Mouse (Mus musculus): Measurements from ENCODE around the gene Kif19a. TPM values are rescaled to one million over a fixed set of nuclear protein-coding genes. Genes with fewer than 3 reads are reported as not detected.

Kif19a gene
- polyA plus RNA-seq, 1 experiment from 2014 or later: 0.16 TPM

DNA sequence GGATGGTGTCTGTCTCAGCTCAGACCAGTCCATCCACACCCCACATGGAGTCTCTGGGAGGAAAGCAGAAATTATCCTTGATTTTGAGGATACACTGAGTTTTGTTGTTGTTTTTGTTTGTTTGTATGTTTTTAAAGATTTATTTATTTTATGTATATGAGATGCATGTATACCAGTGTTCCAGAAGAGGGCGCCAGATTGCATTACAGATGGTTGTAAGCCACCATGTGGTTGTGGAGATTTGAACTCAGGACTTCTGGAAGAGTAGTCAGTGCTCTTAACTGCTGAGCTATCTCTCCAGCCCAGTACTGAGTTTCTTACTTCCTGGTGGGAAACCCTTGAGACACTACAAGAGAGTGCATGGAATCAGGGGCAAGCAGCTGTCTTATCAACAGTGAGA lies 44.2 kb downstream of the Kif19a start:
- H3K36me3 ChIP-seq (ENCODE audit: control insufficient read depth, insufficient read depth): no peaks in the 10 kb centered on the region
- no peak for ATAC-seq (replicated peaks; ENCODE audit: extremely low read depth, insufficient read depth, low FRiP score)
- no peak overlapping the region for H3K27ac ChIP-seq (ENCODE audit: low read length)
- H3K9ac ChIP-seq (ENCODE audit: low read length): no peak overlapping the region
- peaks cover 3% of the 10 kb centered on the region; the same call in 1 of the 2 replicates for H3K4me1 ChIP-seq (ENCODE audit: control insufficient read depth, insufficient read depth, low read length)
- no peak overlapping the region for H3K4me2 ChIP-seq (ENCODE audit: low read depth, low read length)
- 84% methylated on average over 1 of the region's 1 CpGs for WGBS
- H3K4me3 ChIP-seq (ENCODE audit: low read length): no peak overlapping the region
- no peaks in the 10 kb centered on the region for H3K9me3 ChIP-seq (replicated peaks; ENCODE audit: control insufficient read depth, low read length)
- no peaks in the 10 kb centered on the region for H3K27me3 ChIP-seq (ENCODE audit: control insufficient read depth, insufficient read depth, low read length)

DNA sequence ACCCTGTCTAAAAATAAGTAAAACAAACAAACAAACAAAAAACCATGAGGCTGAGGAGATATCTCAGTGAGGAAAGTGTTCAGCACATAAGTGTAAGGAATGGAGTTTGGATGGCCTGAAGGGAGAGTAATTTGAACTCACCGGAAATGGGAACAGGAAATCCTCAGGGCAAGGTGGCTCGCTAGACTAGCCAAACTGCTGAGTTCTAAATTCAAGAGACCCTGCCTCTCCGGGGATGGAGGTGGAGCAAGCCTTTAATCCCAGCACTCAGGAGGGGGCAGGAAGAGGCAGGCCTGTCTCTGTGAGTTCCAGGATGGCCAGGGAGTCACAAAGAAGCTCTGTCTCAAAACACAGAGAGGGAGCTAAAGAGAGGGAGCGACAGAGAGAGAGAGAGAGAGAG lies 45.2 kb downstream of the Kif19a start:
- WGBS: 26% methylated on average over 4 of the region's 4 CpGs
- H3K27ac ChIP-seq (ENCODE audit: low read length): no peak overlapping the region
- no peaks in the 10 kb centered on the region for H3K9me3 ChIP-seq (replicated peaks; ENCODE audit: control insufficient read depth, low read length)

DNA sequence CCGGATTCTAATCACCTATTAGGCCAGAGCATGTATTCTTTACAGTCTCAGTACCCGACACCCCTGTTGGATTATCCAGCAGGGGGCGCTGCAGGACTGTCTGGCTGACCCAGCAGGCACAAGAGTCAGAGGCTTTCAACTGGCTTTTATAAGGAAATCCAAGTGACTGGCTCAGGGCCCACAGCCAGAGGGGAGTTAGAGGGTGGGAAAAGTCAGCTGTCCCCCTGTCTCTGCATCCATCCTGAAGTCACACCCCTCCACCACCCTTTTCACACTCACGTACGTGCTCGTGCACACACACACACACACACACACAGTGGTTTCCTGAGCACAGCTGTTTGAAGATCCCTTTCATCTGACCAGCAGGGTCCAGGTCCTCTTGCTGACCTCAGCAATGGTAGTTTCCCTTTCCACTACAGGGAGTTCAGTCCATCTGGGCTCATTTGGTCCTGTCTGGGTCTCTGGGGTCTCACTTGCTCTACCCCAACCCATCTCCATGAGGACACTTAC lies 47.6 kb downstream of the Kif19a start:
- Histone ChIP-seq H3K9ac (ENCODE audit: low read length) (no peak overlapping the region), H3K4me2 (ENCODE audit: low read depth, low read length) (no peak overlapping the region), H3K9me3 (replicated peaks; ENCODE audit: control insufficient read depth, low read length) (no peaks in the 10 kb centered on the region), H3K27me3 (ENCODE audit: control insufficient read depth, insufficient read depth, low read length) (no peaks in the 10 kb centered on the region), H3K4me3 (ENCODE audit: low read length) (no peak overlapping the region), H3K27ac (ENCODE audit: low read length) (no peak overlapping the region), H3K4me1 (ENCODE audit: control insufficient read depth, insufficient read depth, low read length) (peaks cover 11% of the 10 kb centered on the region), H3K36me3 (ENCODE audit: control insufficient read depth, insufficient read depth) (no peaks in the 10 kb centered on the region)
- 9% methylated on average over 6 of the region's 6 CpGs for WGBS
- peak; percentile 33; the same call in 1 of the 2 replicates for ATAC-seq (replicated peaks; ENCODE audit: extremely low read depth, insufficient read depth, low FRiP score)

More for the DNA sequence above, 45.2 kb downstream of the Kif19a start:
- ATAC-seq (replicated peaks; ENCODE audit: extremely low read depth, insufficient read depth, low FRiP score): no peak
- no peak overlapping the region for H3K9ac ChIP-seq (ENCODE audit: low read length)
- H3K36me3 ChIP-seq (ENCODE audit: control insufficient read depth, insufficient read depth): no peaks in the 10 kb centered on the region
- no peak overlapping the region for H3K4me3 ChIP-seq (ENCODE audit: low read length)
- H3K4me1 ChIP-seq (ENCODE audit: control insufficient read depth, insufficient read depth, low read length): peaks cover 11% of the 10 kb centered on the region
- no peaks in the 10 kb centered on the region for H3K27me3 ChIP-seq (ENCODE audit: control insufficient read depth, insufficient read depth, low read length)
- no peak overlapping the region for H3K4me2 ChIP-seq (ENCODE audit: low read depth, low read length)

DNA sequence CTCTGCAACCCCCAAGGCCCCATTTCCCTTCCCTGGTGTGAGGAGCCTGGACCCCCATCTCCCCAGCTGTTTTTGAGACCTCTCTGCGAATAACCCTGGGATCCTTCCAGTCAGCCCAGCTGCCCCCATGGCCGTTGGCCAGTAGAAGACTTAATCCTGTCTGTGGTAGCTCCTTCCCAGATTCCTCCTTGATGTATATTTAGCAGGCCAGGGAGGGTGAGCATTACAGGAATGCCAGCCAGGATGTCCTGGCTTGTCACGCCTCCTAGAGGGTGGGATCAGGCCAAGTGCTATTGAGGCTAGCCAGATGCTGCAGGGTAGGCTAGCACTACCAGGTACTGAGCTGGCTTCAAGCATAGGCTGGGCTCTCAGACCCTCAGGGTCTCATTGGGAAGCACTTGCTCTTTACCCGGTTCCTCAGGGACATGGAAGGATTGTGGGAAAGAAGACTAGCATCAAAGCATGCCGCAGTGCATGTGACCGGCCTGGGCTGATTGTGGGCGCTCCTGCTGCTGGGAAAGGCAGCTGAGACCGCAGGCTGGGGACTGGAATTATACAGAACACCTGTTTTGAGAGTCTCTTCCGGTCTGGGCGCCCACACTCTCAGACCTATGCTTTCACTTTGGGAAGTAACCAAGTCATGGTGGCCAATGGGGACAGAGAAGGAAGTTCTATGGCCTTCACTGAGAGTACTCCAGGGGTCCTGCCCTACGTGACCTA lies 49.8 kb downstream of the Kif19a start:
- H3K4me1 ChIP-seq (ENCODE audit: control insufficient read depth, insufficient read depth, low read length): peaks cover 11% of the 10 kb centered on the region
- no peaks in the 10 kb centered on the region for H3K27me3 ChIP-seq (ENCODE audit: control insufficient read depth, insufficient read depth, low read length)
- no peaks in the 10 kb centered on the region for H3K36me3 ChIP-seq (ENCODE audit: control insufficient read depth, insufficient read depth)
- no peak overlapping the region for H3K4me3 ChIP-seq (ENCODE audit: low read length)
- peak; percentile 67; the same call in 1 of the 2 replicates for ATAC-seq (replicated peaks; ENCODE audit: extremely low read depth, insufficient read depth, low FRiP score)
- H3K27ac ChIP-seq (ENCODE audit: low read length): peak overlapping the region; percentile 32
- no peak overlapping the region for H3K4me2 ChIP-seq (ENCODE audit: low read depth, low read length)
- H3K9ac ChIP-seq (ENCODE audit: low read length): no peak overlapping the region
- H3K9me3 ChIP-seq (replicated peaks; ENCODE audit: control insufficient read depth, low read length): no peaks in the 10 kb centered on the region
- 47% methylated on average over 11 of the region's 11 CpGs for WGBS

DNA sequence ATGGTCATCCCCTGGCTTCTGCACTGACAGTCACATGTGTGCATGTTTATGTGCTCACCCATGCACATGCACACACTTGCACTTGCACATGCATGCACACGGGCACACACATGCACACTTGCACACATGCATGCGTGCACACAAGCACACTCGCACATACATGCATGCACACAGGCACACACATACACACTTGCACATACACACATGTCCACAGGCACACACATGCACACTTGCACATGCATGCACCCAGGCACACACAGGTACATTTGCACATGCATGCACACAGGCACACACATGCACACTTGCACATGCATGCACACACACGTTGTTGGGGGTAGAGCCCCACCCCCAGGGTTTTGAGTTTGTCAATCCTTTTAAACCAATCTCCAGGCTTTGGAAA lies 51.7 kb downstream of the Kif19a start:
- H3K9me3 ChIP-seq (replicated peaks; ENCODE audit: control insufficient read depth, low read length): no peaks in the 10 kb centered on the region
- 85% methylated on average over 4 of the region's 4 CpGs for WGBS
- no peak for ATAC-seq (replicated peaks; ENCODE audit: extremely low read depth, insufficient read depth, low FRiP score)

DNA sequence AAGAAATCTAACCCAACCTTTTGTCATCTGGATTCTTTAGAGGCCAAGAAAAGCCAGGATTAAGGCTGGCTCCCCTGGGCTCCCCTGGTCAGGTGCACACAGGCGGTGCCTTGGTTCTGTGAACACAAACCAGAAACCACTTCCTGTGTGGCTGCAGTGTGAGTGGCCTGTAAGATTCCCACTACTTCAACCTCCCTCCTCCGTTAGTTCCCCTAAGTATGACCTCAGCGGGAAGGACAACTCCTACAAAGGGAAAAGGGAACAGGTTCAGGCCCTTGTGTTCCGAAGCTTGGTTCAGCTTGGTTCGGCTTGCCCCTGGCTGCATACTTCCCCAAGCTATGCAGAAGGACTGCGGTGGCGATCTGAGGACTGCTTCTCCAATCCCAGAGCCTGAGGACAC lies 53.0 kb downstream of the Kif19a start:
- no peak for ATAC-seq (replicated peaks; ENCODE audit: extremely low read depth, insufficient read depth, low FRiP score)

More for the DNA sequence above, 51.7 kb downstream of the Kif19a start:
- Histone ChIP-seq H3K4me1 (ENCODE audit: control insufficient read depth, insufficient read depth, low read length) (peaks cover 11% of the 10 kb centered on the region), H3K27me3 (ENCODE audit: control insufficient read depth, insufficient read depth, low read length) (no peaks in the 10 kb centered on the region), H3K9ac (ENCODE audit: low read length) (no peak overlapping the region), H3K4me3 (ENCODE audit: low read length) (no peak overlapping the region), H3K4me2 (ENCODE audit: low read depth, low read length) (no peak overlapping the region), H3K27ac (ENCODE audit: low read length) (no peak overlapping the region), H3K36me3 (ENCODE audit: control insufficient read depth, insufficient read depth) (no peaks in the 10 kb centered on the region)

DNA sequence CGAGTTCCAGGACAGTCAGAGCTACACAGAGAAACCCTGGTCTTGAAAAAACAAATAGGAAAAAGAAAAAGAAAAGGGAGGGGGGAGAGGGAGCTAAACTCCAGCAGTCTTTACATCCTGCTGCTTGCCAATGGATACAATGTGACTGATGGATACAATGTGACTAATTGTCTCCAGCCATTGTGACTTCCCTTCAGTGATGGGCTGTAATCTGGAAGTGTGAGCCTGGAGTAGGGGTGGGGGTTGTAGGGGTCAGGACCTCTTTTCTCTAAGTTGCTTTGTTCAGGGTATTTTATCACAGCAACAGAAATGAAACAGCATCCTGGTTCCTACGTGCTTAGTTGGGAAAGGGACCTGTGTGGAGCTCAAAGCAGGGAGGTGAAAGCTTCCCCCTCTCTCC lies 53.9 kb downstream of the Kif19a start:
- Histone ChIP-seq H3K9me3 (replicated peaks; ENCODE audit: control insufficient read depth, low read length) (no peaks in the 10 kb centered on the region), H3K36me3 (ENCODE audit: control insufficient read depth, insufficient read depth) (no peaks in the 10 kb centered on the region), H3K27me3 (ENCODE audit: control insufficient read depth, insufficient read depth, low read length) (no peaks in the 10 kb centered on the region), H3K4me2 (ENCODE audit: low read depth, low read length) (no peak overlapping the region), H3K4me1 (ENCODE audit: control insufficient read depth, insufficient read depth, low read length) (peaks cover 18% of the 10 kb centered on the region), H3K4me3 (ENCODE audit: low read length) (no peak overlapping the region), H3K27ac (ENCODE audit: low read length) (no peak overlapping the region), H3K9ac (ENCODE audit: low read length) (no peak overlapping the region)
- WGBS: 61% methylated on average over 2 of the region's 2 CpGs
- ATAC-seq (replicated peaks; ENCODE audit: extremely low read depth, insufficient read depth, low FRiP score): no peak

More for the DNA sequence above, 53.0 kb downstream of the Kif19a start:
- WGBS: 85% methylated on average over 7 of the region's 7 CpGs
- Histone ChIP-seq H3K27me3 (ENCODE audit: control insufficient read depth, insufficient read depth, low read length) (no peaks in the 10 kb centered on the region), H3K9ac (ENCODE audit: low read length) (no peak overlapping the region), H3K9me3 (replicated peaks; ENCODE audit: control insufficient read depth, low read length) (no peaks in the 10 kb centered on the region), H3K4me2 (ENCODE audit: low read depth, low read length) (no peak overlapping the region), H3K36me3 (ENCODE audit: control insufficient read depth, insufficient read depth) (no peaks in the 10 kb centered on the region), H3K4me3 (ENCODE audit: low read length) (no peak overlapping the region), H3K27ac (ENCODE audit: low read length) (no peak overlapping the region), H3K4me1 (ENCODE audit: control insufficient read depth, insufficient read depth, low read length) (peaks cover 15% of the 10 kb centered on the region)

DNA sequence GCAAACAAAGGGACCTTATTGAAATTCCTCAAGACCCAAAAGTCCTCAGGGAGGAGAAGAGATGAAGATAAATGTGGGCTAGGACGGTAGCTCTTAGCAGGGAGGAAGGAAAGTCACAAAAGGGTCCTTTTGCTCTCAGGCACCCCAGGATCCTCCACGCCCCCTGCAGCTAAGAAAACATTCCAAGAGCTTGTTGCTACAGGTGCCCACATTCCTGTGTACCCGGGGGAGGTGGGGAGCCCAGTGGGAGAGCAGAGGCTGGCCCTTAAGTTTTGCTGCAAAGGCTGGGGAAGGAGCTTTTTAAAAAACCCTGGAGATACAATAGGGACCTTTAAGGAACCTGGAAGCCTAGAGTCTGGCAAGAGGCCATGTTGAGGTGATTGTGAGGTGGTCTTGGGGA lies 55.3 kb downstream of the Kif19a start:
- H3K27me3 ChIP-seq (ENCODE audit: control insufficient read depth, insufficient read depth, low read length): no peaks in the 10 kb centered on the region
- no peak overlapping the region for H3K4me3 ChIP-seq (ENCODE audit: low read length)
- no peaks in the 10 kb centered on the region for H3K9me3 ChIP-seq (replicated peaks; ENCODE audit: control insufficient read depth, low read length)
- no peak overlapping the region for H3K9ac ChIP-seq (ENCODE audit: low read length)
- no peaks in the 10 kb centered on the region for H3K36me3 ChIP-seq (ENCODE audit: control insufficient read depth, insufficient read depth)
- peaks cover 9% of the 10 kb centered on the region; the same call in 1 of the 2 replicates for H3K4me1 ChIP-seq (ENCODE audit: control insufficient read depth, insufficient read depth, low read length)
- ATAC-seq (replicated peaks; ENCODE audit: extremely low read depth, insufficient read depth, low FRiP score): no peak
- no peak overlapping the region for H3K27ac ChIP-seq (ENCODE audit: low read length)
- WGBS: 39% methylated on average over 3 of the region's 3 CpGs
- H3K4me2 ChIP-seq (ENCODE audit: low read depth, low read length): no peak overlapping the region

DNA sequence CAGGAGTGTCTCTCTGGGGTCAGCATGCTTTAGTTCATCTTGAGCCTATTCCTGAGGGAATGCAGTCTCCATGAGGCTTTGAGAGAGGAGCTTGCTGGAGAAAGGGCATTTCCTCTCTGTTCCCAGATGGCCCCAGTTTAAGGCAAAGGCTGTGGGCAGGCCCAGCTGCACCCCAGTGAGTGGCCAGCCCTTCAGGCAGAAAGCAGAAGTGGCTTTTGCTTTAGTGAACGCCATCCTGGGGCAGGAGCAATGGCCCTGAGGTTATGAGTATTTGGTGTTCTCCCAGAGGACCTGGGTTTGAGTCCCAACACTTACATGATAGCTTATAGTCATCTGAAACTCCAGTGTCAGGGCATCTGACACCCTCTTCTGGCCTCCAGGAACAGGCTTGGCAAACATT lies 56.1 kb downstream of the Kif19a start:
- Histone ChIP-seq H3K4me1 (ENCODE audit: control insufficient read depth, insufficient read depth, low read length) (peaks cover 9% of the 10 kb centered on the region; the same call in 1 of the 2 replicates), H3K9me3 (replicated peaks; ENCODE audit: control insufficient read depth, low read length) (no peaks in the 10 kb centered on the region), H3K27ac (ENCODE audit: low read length) (no peak overlapping the region), H3K4me2 (ENCODE audit: low read depth, low read length) (no peak overlapping the region), H3K27me3 (ENCODE audit: control insufficient read depth, insufficient read depth, low read length) (no peaks in the 10 kb centered on the region), H3K9ac (ENCODE audit: low read length) (no peak overlapping the region), H3K36me3 (ENCODE audit: control insufficient read depth, insufficient read depth) (no peaks in the 10 kb centered on the region), H3K4me3 (ENCODE audit: low read length) (no peak overlapping the region)
- 50% methylated on average over 1 of the region's 1 CpGs for WGBS
- ATAC-seq (replicated peaks; ENCODE audit: extremely low read depth, insufficient read depth, low FRiP score): no peak

Measured in heart, embryonic 16.5 days (tissue).